Mouse (Mus musculus) MEL (cell line): ENCODE results near the gene Mcu.

Experiments used
- CTCF ChIP-seq, 3 experiments: IDR thresholded peaks in 2 of 3; conservative IDR thresholded peaks in 1 of 3; 2 replicates each; pipeline ENCODE4 v1.5.1; 2011 to 2012; ENCODE audit warnings: low read length in 3 of 3, low read depth in 2 of 3, mild to moderate bottlenecking in 2 of 3, improper control_type of control experiment in 1 of 3, inconsistent platforms in 1 of 3, mixed read lengths in 1 of 3, moderate library complexity in 1 of 3; ENCODE audit not compliant: control insufficient read depth in 1 of 3, insufficient read depth in 1 of 3, poor library complexity in 1 of 3, severe bottlenecking in 1 of 3
- MEF2A ChIP-seq: IDR thresholded peaks from 2 replicates; pipeline ENCODE4 v1.6.1; 2014; ENCODE audit warnings: low read depth, mild to moderate bottlenecking, inconsistent platforms, low read length, improper control_type of control experiment; ENCODE audit not compliant: poor library complexity, insufficient replicate concordance, severe bottlenecking; ENCODE audit errors: extremely low read depth

DNA sequence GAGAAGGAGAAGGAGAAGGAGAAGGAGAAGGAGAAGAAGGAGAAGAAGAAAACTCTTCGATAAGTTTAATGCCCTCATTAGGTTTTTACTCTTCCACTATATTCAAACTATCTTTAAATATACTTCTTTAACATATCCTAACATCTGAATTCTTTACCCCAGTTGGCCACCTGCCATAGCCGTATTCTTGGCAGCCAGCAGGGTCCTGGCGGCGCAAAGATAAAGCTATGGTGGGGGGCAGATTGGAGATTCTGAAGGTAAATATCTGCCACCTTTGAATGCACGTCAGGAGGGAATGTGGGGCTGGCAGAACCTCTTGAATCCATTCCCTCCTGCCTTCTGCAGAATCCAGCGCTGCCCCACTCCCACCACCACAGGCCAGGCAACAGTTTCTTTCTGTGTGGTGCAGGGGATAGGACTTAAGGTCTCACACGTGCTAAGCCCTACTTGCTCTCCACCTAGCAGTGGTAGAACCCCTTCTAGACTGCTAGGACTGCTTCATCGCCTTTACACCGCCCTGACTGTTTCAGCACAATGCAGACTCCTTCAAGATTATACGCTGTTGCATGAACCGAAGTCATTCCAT is 11.5 kb downstream of the Mcu start:
- no peak for TF ChIP-seq CTCF (IDR thresholded peaks at IDR 0.05 in 2 of 3, conservative IDR thresholded peaks at IDR 0.05 in 1 of 3; ENCODE audit: control insufficient read depth in 1 of 3, insufficient read depth in 1 of 3, low read depth in 2 of 3, low read length in 3 of 3, poor library complexity in 1 of 3, severe bottlenecking in 1 of 3)
- no peak for TF ChIP-seq MEF2A
